Mouse (Mus musculus): ENCODE data around the gene Tmem176a.

GRCm38 (mm10) chr6:48857613-48858302 lies 17.0 kb downstream of the Tmem176a start:
- TF ChIP-seq CTCF (IDR thresholded peaks at IDR 0.05; ENCODE audit: borderline replicate concordance, insufficient read depth, low read depth, low read length) (no peak), POLR2A (IDR thresholded peaks at IDR 0.05; ENCODE audit: borderline replicate concordance, insufficient read depth, low read length) (no peak)

All from cerebellum, adult 2 months (tissue).